Mouse (Mus musculus): ENCODE results near the gene LTO1. TPM values are rescaled to one million over a fixed set of nuclear protein-coding genes. Genes with fewer than 3 reads are reported as not detected.

The LTO1 gene
- polyA plus RNA-seq, 1 experiment, result 17.7 TPM

- TF ChIP-seq CTCF (IDR thresholded peaks at IDR 0.05; ENCODE audit: insufficient read depth, low read length) (no peak), POLR2A (IDR thresholded peaks at IDR 0.05; ENCODE audit: borderline replicate concordance, extremely low read depth, low read depth, low read length) (no peak)
- no peak for DNase-seq
- 48% methylated on average over 2 of the region's 2 CpGs for WGBS
- no peak overlapping the region for H3K4me3 ChIP-seq (replicated peaks; ENCODE audit: extremely low read depth, low read depth, low read length)
- peaks cover 17% of the 10 kb centered on the region for H3K4me1 ChIP-seq (ENCODE audit: control insufficient read depth, insufficient read depth, low read length)
Observed at GRCm38 (mm10) chr7:144977121-144977520, 62.2 kb downstream of the LTO1 start.

DNA sequence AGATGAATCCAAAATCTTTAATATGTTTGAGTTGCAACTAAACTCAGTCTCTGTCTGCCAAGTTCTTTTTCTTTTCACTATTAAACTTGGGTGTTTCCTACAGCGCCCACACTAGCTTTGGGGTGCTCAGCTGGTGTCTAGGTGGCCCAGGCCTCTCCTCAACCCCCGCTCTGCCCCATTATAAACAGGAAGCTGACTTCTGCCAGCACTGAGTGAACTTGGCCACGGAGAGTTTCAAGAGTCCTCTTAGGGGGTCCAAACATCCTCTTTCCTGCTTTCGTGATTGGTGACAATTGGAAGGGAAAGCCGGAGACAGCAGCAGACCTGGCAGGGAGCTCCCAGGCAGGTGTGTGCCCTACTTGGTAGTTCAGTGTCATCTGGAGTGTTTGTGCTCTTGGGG, 64.9 kb downstream of the LTO1 start:
- no peak overlapping the region for H3K4me3 ChIP-seq (replicated peaks; ENCODE audit: extremely low read depth, low read depth, low read length)
- whole genome bisulfite sequencing, result 23% methylated on average over 5 of the region's 5 CpGs
- H3K4me1 ChIP-seq (ENCODE audit: control insufficient read depth, insufficient read depth, low read length), result peaks cover 17% of the 10 kb centered on the region
- DNase-seq, result no peak
- no peak for TF ChIP-seq POLR2A (IDR thresholded peaks at IDR 0.05; ENCODE audit: borderline replicate concordance, extremely low read depth, low read depth, low read length)
- TF ChIP-seq CTCF (IDR thresholded peaks at IDR 0.05; ENCODE audit: insufficient read depth, low read length), result no peak

Other genes starting within 250 kb of the LTO1 start
- gene Ano1, start 163.1 kb upstream of the LTO1 start, polyA plus RNA-seq (2012; rRNA removed), result 86.3 and 92.3 TPM in 2 replicates
- gene Fgf3, start 77.0 kb upstream of the LTO1 start, polyA plus RNA-seq (2012; rRNA removed), result not detected in 2 replicates
- gene Fgf4, start 67.7 kb upstream of the LTO1 start, polyA plus RNA-seq (2012; rRNA removed), result not detected in 2 replicates
- not detected in 2 replicates for gene Fgf15, start 18.6 kb upstream of the LTO1 start, polyA plus RNA-seq (2012; rRNA removed)
- gene Ccnd1, start 24.8 kb downstream of the LTO1 start, polyA plus RNA-seq (2012; rRNA removed), result 106 and 138 TPM in 2 replicates

All from lung, adult 2 months (tissue).